Mouse (Mus musculus) forebrain, embryonic 14.5 days (tissue): ENCODE data around the gene Rtf2. TPM values are rescaled to one million over a fixed set of nuclear protein-coding genes. Genes with fewer than 3 reads are reported as not detected.

Experiments used
- ATAC-seq: fragments of 200-750 bp; cut with Nextera tagmentation; 2 replicates; pipeline ENCODE4 v1.8.0; 2017; ENCODE audit warnings: mild to moderate bottlenecking, moderate library complexity
- DNase-seq: peaks from one replicate; pipeline ENCODE4 v3.0.0-alpha.2; 2015; ENCODE audit warnings: low spot score
- H3K27ac ChIP-seq: fragments of 300-500 bp; sonication (generic); 2 replicates; pipeline ENCODE4 v1.5.1; 2014; ENCODE audit warnings: low read depth, mild to moderate bottlenecking, control low read depth, low read length, moderate library complexity
- H3K27me3 ChIP-seq: fragments of 300-500 bp; sonication (generic); replicated peaks from 2 replicates; pipeline ENCODE4 v1.6.1; 2014; ENCODE audit warnings: low read length, control low read depth, mixed read lengths; ENCODE audit not compliant: control insufficient read depth, insufficient read depth
- H3K36me3 ChIP-seq: fragments of 300-500 bp; sonication (generic); 2 replicates; pipeline ENCODE4 v1.6.1; 2014; ENCODE audit warnings: low read length, control low read depth; ENCODE audit not compliant: control insufficient read depth, insufficient read depth
- H3K4me1 ChIP-seq: fragments of 300-500 bp; sonication (generic); 2 replicates; pipeline ENCODE4 v1.6.1; 2014; ENCODE audit warnings: antibody characterized with exemption, low read length, control low read depth; ENCODE audit not compliant: control insufficient read depth, insufficient read depth
- H3K4me2 ChIP-seq: fragments of 300-500 bp; sonication (generic); 2 replicates; pipeline ENCODE4 v1.6.1; 2014; ENCODE audit warnings: mild to moderate bottlenecking, control low read depth, low read length
- H3K4me3 ChIP-seq: fragments of 300-500 bp; sonication (generic); 2 replicates; pipeline ENCODE4 v1.5.1; 2014; ENCODE audit warnings: low read depth, low read length, control low read depth
- H3K9ac ChIP-seq: fragments of 300-500 bp; sonication (generic); 2 replicates; pipeline ENCODE4 v1.6.1; 2014; ENCODE audit warnings: mild to moderate bottlenecking, low read length, control low read depth, moderate library complexity
- H3K9me3 ChIP-seq: fragments of 300-500 bp; sonication (generic); replicated peaks from 2 replicates; pipeline ENCODE4 v1.6.1; 2016; ENCODE audit warnings: low read length, control low read depth, mixed read lengths; ENCODE audit not compliant: control insufficient read depth
- WGBS: fragments of 180-500 bp; shearing (Covaris S2); extraction: QIAGEN DNeasy Blood & Tissue Kit; methylation state at CpG from one replicate; pipeline ENCODE4 v1.1.7; 2014; 5-methylcytosine and 5-hydroxymethylcytosine counted together
- polyA plus RNA-seq: library from polyadenylated mRNA; unstranded; fragments of >200 nt; fragmentation: Nextera tagmentation; extraction: Ambion mirVana; gene quantifications from 2 replicates; pipeline ENCODE4 v1.2.1, GENCODE M21; 2014

The Rtf2 gene
- 106 and 107 TPM in 2 replicates for polyA plus RNA-seq

- Histone ChIP-seq H3K36me3 (peaks cover 7% of the 10 kb centered on the region; the same call in 1 of the 2 replicates), H3K27ac (peak within 1 kb of the TSS; percentile 60), H3K9ac (peak within 1 kb of the TSS; percentile 71), H3K27me3 (no peaks in the 10 kb centered on the region), H3K9me3 (no peaks in the 10 kb centered on the region), H3K4me3 (peak within 1 kb of the TSS; percentile 75), H3K4me2 (peak within 1 kb of the TSS; percentile 94), H3K4me1 (peaks cover 14% of the 10 kb centered on the region; the same call in 1 of the 2 replicates)
- peak; percentile 99 for DNase-seq
- ATAC-seq, result peak; percentile 97
- WGBS, result 3% methylated on average over 35 of the region's 35 CpGs
Measured at GRCm38 (mm10) chr2:172439843-172440639, at the start of gene Rtf2. Rtf2 (plus strand) TSS chr2:172440556.

- no peaks in the 10 kb centered on the region for H3K27me3 ChIP-seq
Measured at GRCm38 (mm10) chr2:172392041-172392521, 48.3 kb upstream of the Rtf2 start.

DNA sequence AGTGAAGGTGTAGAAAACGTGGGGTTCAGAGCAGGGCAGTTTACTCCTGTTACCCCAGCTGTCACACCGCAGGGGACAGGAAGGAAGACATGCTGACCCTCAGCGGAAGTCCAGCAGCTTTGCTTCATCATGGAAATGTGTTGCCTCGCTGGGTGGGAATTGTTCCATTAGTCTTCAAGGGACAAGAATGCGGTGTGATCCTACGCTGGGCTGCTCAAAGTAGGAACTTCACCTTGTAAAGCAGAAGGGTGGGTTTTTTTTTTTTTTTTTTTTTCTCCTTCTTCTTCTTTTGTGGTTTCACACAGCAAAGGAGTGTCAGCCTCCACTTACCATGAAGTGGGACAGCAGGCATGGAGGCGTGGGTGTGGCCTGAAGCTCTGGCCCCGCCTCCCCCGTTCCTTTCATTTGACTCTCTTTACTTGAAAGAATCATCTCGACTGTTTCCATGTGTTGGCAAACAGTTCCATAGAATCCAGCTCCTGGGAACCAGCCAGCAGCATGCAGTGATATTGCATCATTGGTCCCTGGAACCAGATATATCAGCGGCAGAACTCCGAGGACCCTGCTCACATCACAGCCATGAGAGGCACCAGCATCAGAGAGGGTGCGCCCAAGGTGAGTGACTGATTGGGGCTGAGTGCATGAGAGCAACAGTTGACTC, 46.8 kb upstream of the Rtf2 start, which contains the start of gene Cass4:
Gene Cass4 (plus strand): TSS at position 404 of the 661 bp plus-strand sequence.
- no peak within 1 kb of the TSS for H3K9ac ChIP-seq
- H3K4me3 ChIP-seq, result no peak within 1 kb of the TSS
- H3K27me3 ChIP-seq, result no peaks in the 10 kb centered on the region
- no peaks in the 10 kb centered on the region for H3K9me3 ChIP-seq
- no peaks in the 10 kb centered on the region for H3K4me1 ChIP-seq
- DNase-seq (no peak), ATAC-seq (no peak)
- 50% methylated on average over 13 of the region's 13 CpGs for WGBS
- no peak within 1 kb of the TSS for H3K4me2 ChIP-seq
- H3K36me3 ChIP-seq, result no peaks in the 10 kb centered on the region
- no peak within 1 kb of the TSS for H3K27ac ChIP-seq

More at GRCm38 (mm10) chr2:172392041-172392521, 48.3 kb upstream of the Rtf2 start:
- DNase-seq (no peak), ATAC-seq (no peak)
- Histone ChIP-seq H3K36me3 (no peaks in the 10 kb centered on the region), H3K27ac (no peak overlapping the region), H3K9ac (no peak overlapping the region), H3K9me3 (no peaks in the 10 kb centered on the region), H3K4me2 (no peak overlapping the region), H3K4me3 (no peak overlapping the region), H3K4me1 (no peaks in the 10 kb centered on the region)
- WGBS, result 82% methylated on average over 10 of the region's 10 CpGs

GRCm38 (mm10) chr2:172394052-172394392, 46.3 kb upstream of the Rtf2 start:
- Histone ChIP-seq H3K4me2 (no peak overlapping the region), H3K27me3 (no peaks in the 10 kb centered on the region), H3K9ac (no peak overlapping the region), H3K36me3 (no peaks in the 10 kb centered on the region), H3K9me3 (no peaks in the 10 kb centered on the region), H3K27ac (no peak overlapping the region), H3K4me1 (no peaks in the 10 kb centered on the region), H3K4me3 (no peak overlapping the region)
- ATAC-seq (no peak), DNase-seq (no peak)
- 70% methylated on average over 2 of the region's 2 CpGs for WGBS

GRCm38 (mm10) chr2:172394671-172395070, 45.7 kb upstream of the Rtf2 start:
- Histone ChIP-seq H3K27ac (no peak overlapping the region), H3K9ac (no peak overlapping the region), H3K4me2 (no peak overlapping the region), H3K4me3 (no peak overlapping the region), H3K9me3 (no peaks in the 10 kb centered on the region), H3K27me3 (no peaks in the 10 kb centered on the region), H3K36me3 (no peaks in the 10 kb centered on the region), H3K4me1 (no peaks in the 10 kb centered on the region; the same call in 1 of the 2 replicates)
- no peak for ATAC-seq
- 68% methylated on average over 4 of the region's 4 CpGs for WGBS
- no peak for DNase-seq

- no peak overlapping the region for H3K27ac ChIP-seq
- H3K4me1 ChIP-seq, result no peaks in the 10 kb centered on the region; the same call in 1 of the 2 replicates
Measured at GRCm38 (mm10) chr2:172395961-172396360, 44.4 kb upstream of the Rtf2 start.

GRCm38 (mm10) chr2:172399901-172400300, 40.5 kb upstream of the Rtf2 start:
- DNase-seq (peak; percentile 9), ATAC-seq (no peak)
- no peaks in the 10 kb centered on the region for H3K9me3 ChIP-seq

More at GRCm38 (mm10) chr2:172395961-172396360, 44.4 kb upstream of the Rtf2 start:
- 44% methylated on average over 9 of the region's 9 CpGs for WGBS
- H3K4me3 ChIP-seq, result no peak overlapping the region
- no peak overlapping the region for H3K4me2 ChIP-seq
- H3K27me3 ChIP-seq, result no peaks in the 10 kb centered on the region
- no peaks in the 10 kb centered on the region for H3K36me3 ChIP-seq
- no peak for ATAC-seq
- no peak overlapping the region for H3K9ac ChIP-seq
- no peaks in the 10 kb centered on the region for H3K9me3 ChIP-seq
- DNase-seq, result no peak

GRCm38 (mm10) chr2:172401116-172401825, 39.1 kb upstream of the Rtf2 start:
- Histone ChIP-seq H3K9me3 (no peaks in the 10 kb centered on the region), H3K27ac (no peak overlapping the region), H3K4me3 (no peak overlapping the region), H3K4me1 (no peaks in the 10 kb centered on the region; the same call in 1 of the 2 replicates), H3K27me3 (no peaks in the 10 kb centered on the region), H3K36me3 (no peaks in the 10 kb centered on the region), H3K4me2 (no peak overlapping the region), H3K9ac (no peak overlapping the region)
- WGBS, result 79% methylated on average over 13 of the region's 13 CpGs
- DNase-seq (no peak), ATAC-seq (no peak)

More at GRCm38 (mm10) chr2:172399901-172400300, 40.5 kb upstream of the Rtf2 start:
- Histone ChIP-seq H3K27me3 (no peaks in the 10 kb centered on the region), H3K27ac (no peak overlapping the region), H3K36me3 (no peaks in the 10 kb centered on the region), H3K4me3 (no peak overlapping the region), H3K4me1 (no peaks in the 10 kb centered on the region; the same call in 1 of the 2 replicates), H3K4me2 (no peak overlapping the region), H3K9ac (no peak overlapping the region)
- WGBS, result 52% methylated on average over 9 of the region's 9 CpGs
